Mouse (Mus musculus): ENCODE data around the gene Eif4e.

GRCm38 (mm10) chr3:138560886-138561285 lies 34.9 kb downstream of the Eif4e start:
- TF ChIP-seq CTCF (IDR thresholded peaks at IDR 0.05; ENCODE audit: extremely low read depth, insufficient read depth, insufficient read length, insufficient replicate concordance) (no peak), POLR2A (IDR thresholded peaks at IDR 0.05; ENCODE audit: low read depth, low read length) (no peak)

All from spleen, adult 2 months (tissue).